ENCODE assay signal across 9 mouse cellular contexts in the genomic region with DNA sequence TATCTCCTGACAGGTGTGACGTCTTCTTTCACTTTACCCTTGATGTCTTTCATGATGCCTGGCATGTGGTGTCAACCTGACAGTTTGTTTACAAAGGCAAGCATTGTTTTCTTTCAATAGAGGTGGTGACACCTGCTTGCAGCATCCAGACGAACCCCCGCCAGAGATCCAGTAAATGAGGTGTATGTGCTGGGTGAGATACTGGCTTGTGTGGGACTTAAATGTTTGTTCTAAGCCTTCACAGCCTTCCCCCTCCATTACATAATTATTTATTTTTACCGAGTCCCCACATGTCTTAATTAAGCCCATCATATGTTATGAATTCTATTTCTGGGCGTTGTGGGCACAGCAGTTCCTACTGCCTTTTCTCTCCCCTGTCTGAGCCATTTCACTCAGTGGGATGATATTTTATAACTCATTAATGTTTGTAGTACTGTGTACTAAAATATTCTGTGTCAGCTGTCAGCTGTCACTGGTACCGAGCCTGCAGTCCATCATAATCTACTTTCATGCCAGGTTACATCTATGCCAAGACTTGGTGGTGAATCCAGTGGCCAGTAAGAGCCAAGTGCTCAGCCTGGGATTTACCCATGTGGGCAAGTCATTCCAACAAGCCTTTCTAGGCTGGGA.
DNase-seq lines count a peak whose midpoint lies in the region; ATAC-seq lines count a peak whose summit lies in the region.
"Had no signal": no experiment of that assay in that cellular context is flagged by ENCODE, and none has a peak within 500 bp of the region (broad histone marks: within the 10 kb centered on the region; RNA-seq: fewer than 3 reads in every experiment).

No protein-coding gene starts in this region.

- DNase-seq in right cerebral cortex, adult 18-20 months: peak; percentile 45
- DNase-seq in right cerebral cortex, postnatal 4 days: no peak
- DNase-seq in fibroblast of lung, adult 2 months (ENCODE audit: low read depth): peak; percentile 38
- DNase-seq in right cerebral cortex, postnatal 25 days: peak; percentile 29
- no peak for DNase-seq in adrenal gland, adult 2 months
- DNase-seq in adrenal gland, adult 8-10 months: no peak

- H3K27ac ChIP-seq in hindbrain, embryonic 15.5 days (replicated peaks): peak overlapping the region; percentile 43
- no peak overlapping the region for H3K27ac ChIP-seq in hindbrain, embryonic 12.5 days
- H3K27ac ChIP-seq: midbrain, embryonic 12.5 days had no signal

- no peak overlapping the region for H3K4me3 ChIP-seq in hindbrain, embryonic 15.5 days
- H3K4me3 ChIP-seq in hindbrain, embryonic 12.5 days: no peak overlapping the region
- H3K4me3 ChIP-seq: midbrain, embryonic 12.5 days had no signal

- ATAC-seq in hindbrain, embryonic 15.5 days (ENCODE audit: low FRiP score, low read depth): peak; percentile 29; the same call in 1 of the 2 replicates
- no peak for ATAC-seq in hindbrain, embryonic 12.5 days (ENCODE audit: low FRiP score)

- H3K36me3 ChIP-seq in hindbrain, embryonic 15.5 days: no peaks in the 10 kb centered on the region
- no peaks in the 10 kb centered on the region for H3K36me3 ChIP-seq in hindbrain, embryonic 12.5 days
- H3K36me3 ChIP-seq: midbrain, embryonic 12.5 days had no signal

- no peaks in the 10 kb centered on the region for H3K9me3 ChIP-seq in hindbrain, embryonic 15.5 days
- H3K9me3 ChIP-seq in hindbrain, embryonic 12.5 days (replicated peaks): no peaks in the 10 kb centered on the region
- H3K9me3 ChIP-seq: midbrain, embryonic 12.5 days had no signal

- 58% methylated on average over 6 of the region's 6 CpGs for WGBS in hindbrain, embryonic 15.5 days
- WGBS in hindbrain, embryonic 12.5 days: 69% methylated on average over 6 of the region's 6 CpGs

- H3K27me3 ChIP-seq in hindbrain, embryonic 15.5 days: no peaks in the 10 kb centered on the region
- H3K27me3 ChIP-seq in hindbrain, embryonic 12.5 days: no peaks in the 10 kb centered on the region
- H3K27me3 ChIP-seq: midbrain, embryonic 12.5 days had no signal

- peaks cover 15% of the 10 kb centered on the region; the same call in 1 of the 2 replicates for H3K4me1 ChIP-seq in hindbrain, embryonic 15.5 days (replicated peaks)
- peaks cover 4% of the 10 kb centered on the region; the same call in 1 of the 2 replicates for H3K4me1 ChIP-seq in hindbrain, embryonic 12.5 days

- H3K4me2 ChIP-seq in hindbrain, embryonic 15.5 days: no peak overlapping the region
- no peak overlapping the region for H3K4me2 ChIP-seq in hindbrain, embryonic 12.5 days (replicated peaks)
- H3K4me2 ChIP-seq: midbrain, embryonic 12.5 days had no signal

- no peak overlapping the region for H3K9ac ChIP-seq in hindbrain, embryonic 15.5 days
- no peak overlapping the region for H3K9ac ChIP-seq in hindbrain, embryonic 12.5 days
- H3K9ac ChIP-seq: midbrain, embryonic 12.5 days had no signal

Comparison
In these comparisons a context has a peak if more than half of its experiments do, and no peak if none do; other contexts are left out.
1. DNase-seq: peak in right cerebral cortex, adult 18-20 months (single experiment), fibroblast of lung, adult 2 months (single experiment) and right cerebral cortex, postnatal 25 days (single experiment); none in right cerebral cortex, postnatal 4 days (single experiment), adrenal gland, adult 2 months (single experiment) and adrenal gland, adult 8-10 months (single experiment).